8 mouse cellular contexts compared by ENCODE assay signal in the genomic region with DNA sequence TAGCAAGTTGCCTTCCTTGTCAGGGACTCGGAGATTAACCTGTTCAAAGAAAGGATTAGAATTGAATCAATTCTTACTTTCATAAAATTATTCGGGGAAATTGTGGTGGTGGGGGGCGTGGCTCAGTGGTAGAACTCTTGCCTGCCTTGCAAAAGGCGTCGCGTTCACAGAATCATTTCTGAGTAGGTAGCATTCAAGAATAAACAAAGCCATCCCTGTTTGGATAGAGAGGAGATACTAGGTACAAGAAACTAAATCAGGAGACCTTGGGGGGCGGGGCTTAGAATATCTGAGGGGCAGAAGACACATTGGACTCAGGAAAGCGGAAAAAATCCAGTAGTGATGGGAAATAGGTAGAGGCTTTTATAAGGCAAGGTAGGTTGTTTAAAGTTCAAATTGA. TPM values are rescaled to one million over a fixed set of nuclear protein-coding genes. Genes with fewer than 3 reads are reported as not detected.
DNase-seq lines count a peak whose midpoint lies in the region; ATAC-seq and TF ChIP-seq lines count a peak whose summit lies in the region.

A gene (minus strand): TSS at position 125 of the 400 bp plus-strand sequence.

- peak within 1 kb of the TSS; percentile 89 for H3K9ac ChIP-seq in kidney, embryonic 14.5 days (ENCODE audit: low read depth, low read length)
- H3K9ac ChIP-seq in MEL (ENCODE audit: control insufficient read depth, low read depth, low read length, poor library complexity, severe bottlenecking): peak within 1 kb of the TSS; percentile 82
- H3K9ac ChIP-seq in forebrain, embryonic 12.5 days: peak within 1 kb of the TSS; percentile 85
- peak within 1 kb of the TSS; percentile 80 for H3K9ac ChIP-seq in limb, embryonic 14.5 days (ENCODE audit: low read depth, low read length, severe bottlenecking)

- no peak for TF ChIP-seq CTCF in MEL (IDR thresholded peaks at IDR 0.05 in 2 of 3, conservative IDR thresholded peaks at IDR 0.05 in 1 of 3; ENCODE audit: control insufficient read depth in 1 of 3, insufficient read depth in 1 of 3, low read depth in 2 of 3, low read length in 3 of 3, poor library complexity in 1 of 3, severe bottlenecking in 1 of 3)

- no peak for ATAC-seq in kidney, embryonic 14.5 days (ENCODE audit: low FRiP score, low TSS enrichment)
- no peak for ATAC-seq in forebrain, embryonic 12.5 days (ENCODE audit: low FRiP score)
- no peak for ATAC-seq in limb, embryonic 14.5 days (ENCODE audit: low FRiP score, low read depth)
- ATAC-seq in neutrophil, adult 5-6 weeks (ENCODE audit: extremely low read depth, insufficient number of reproducible peaks, low FRiP score, poor library complexity, severe bottlenecking): no peak

- TF ChIP-seq RAD21 in MEL (IDR thresholded peaks at IDR 0.05; ENCODE audit: low read depth, low read length): no peak

- H3K4me3 ChIP-seq in kidney, embryonic 14.5 days (ENCODE audit: low read length): peak within 1 kb of the TSS; percentile 99
- peak within 1 kb of the TSS; percentile 70 to 92 for H3K4me3 ChIP-seq in MEL (ENCODE audit: control insufficient read depth in 1 of 2, insufficient read depth in 1 of 2, low read depth in 2 of 2, low read length in 2 of 2)
- H3K4me3 ChIP-seq in forebrain, embryonic 12.5 days (replicated peaks): peak within 1 kb of the TSS; percentile 84
- peak within 1 kb of the TSS; percentile 96 for H3K4me3 ChIP-seq in limb, embryonic 14.5 days (replicated peaks; ENCODE audit: low read length)

- H3K27me3 ChIP-seq in kidney, embryonic 14.5 days (ENCODE audit: control insufficient read depth, insufficient read depth, low read length): no peaks in the 10 kb centered on the region
- H3K27me3 ChIP-seq in MEL (ENCODE audit: control insufficient read depth in 1 of 2, insufficient read depth in 2 of 2, low read length in 2 of 2): no peaks in the 10 kb centered on the region
- no peaks in the 10 kb centered on the region for H3K27me3 ChIP-seq in forebrain, embryonic 12.5 days
- no peaks in the 10 kb centered on the region for H3K27me3 ChIP-seq in limb, embryonic 14.5 days (ENCODE audit: control insufficient read depth, insufficient read depth, low read length)

- peaks cover 12% of the 10 kb centered on the region; the same call in 1 of the 2 replicates for H3K4me1 ChIP-seq in kidney, embryonic 14.5 days (ENCODE audit: control insufficient read depth, insufficient read depth, low read length)
- peaks cover 13 to 14% of the 10 kb centered on the region in 2 experiments for H3K4me1 ChIP-seq in MEL (ENCODE audit: control insufficient read depth in 1 of 2, insufficient read depth in 2 of 2, low read length in 2 of 2)
- H3K4me1 ChIP-seq in forebrain, embryonic 12.5 days: peaks cover 17% of the 10 kb centered on the region
- peaks cover 12% of the 10 kb centered on the region for H3K4me1 ChIP-seq in limb, embryonic 14.5 days (ENCODE audit: control insufficient read depth, insufficient read depth, low read length)

- H3K9me3 ChIP-seq in kidney, embryonic 14.5 days (ENCODE audit: control insufficient read depth, low read length): no peaks in the 10 kb centered on the region
- H3K9me3 ChIP-seq in MEL (replicated peaks; ENCODE audit: insufficient read depth, low read length): no peaks in the 10 kb centered on the region
- H3K9me3 ChIP-seq in forebrain, embryonic 12.5 days: no peaks in the 10 kb centered on the region
- H3K9me3 ChIP-seq in limb, embryonic 14.5 days (ENCODE audit: control insufficient read depth, low read length): no peaks in the 10 kb centered on the region

- no peak for TF ChIP-seq EP300 in MEL (IDR thresholded peaks at IDR 0.05; ENCODE audit: low read depth in 1 of 2, low read length in 2 of 2)

- no peak for TF ChIP-seq POLR2A in MEL (IDR thresholded peaks at IDR 0.05; ENCODE audit: control insufficient read depth in 1 of 2, insufficient read depth in 1 of 2, low read depth in 1 of 2, low read length in 2 of 2, poor library complexity in 1 of 2)
- no peak for TF ChIP-seq POLR2A in limb, embryonic 14.5 days (IDR thresholded peaks at IDR 0.05; ENCODE audit: borderline replicate concordance, extremely low read depth, insufficient read depth, insufficient read length)

- H3K4me2 ChIP-seq in kidney, embryonic 14.5 days (replicated peaks; ENCODE audit: low read depth, low read length): peak within 1 kb of the TSS; percentile 81
- peak within 1 kb of the TSS; percentile 80 for H3K4me2 ChIP-seq in forebrain, embryonic 12.5 days
- peak within 1 kb of the TSS; percentile 70 for H3K4me2 ChIP-seq in limb, embryonic 14.5 days (replicated peaks; ENCODE audit: low read depth, low read length, severe bottlenecking)

- DNase-seq in kidney, adult 8-10 months: no peak
- DNase-seq in MEL (ENCODE audit: low read depth, low spot score): peak; percentile 30
- DNase-seq in heart, postnatal 4 days: no peak
- DNase-seq in limb, embryonic 14.5 days (ENCODE audit: low spot score): no peak
- DNase-seq in kidney, adult 11 months: no peak

- H3K27ac ChIP-seq in kidney, embryonic 14.5 days (ENCODE audit: low read depth, low read length): peak within 1 kb of the TSS; percentile 59; the same call in 1 of the 2 replicates
- H3K27ac ChIP-seq in MEL (ENCODE audit: control insufficient read depth, low read depth, low read length): peak within 1 kb of the TSS; percentile 30; the same call in 1 of the 2 replicates
- 0 out of 2 replicates have a peak within 1 kb of the TSS, but pooled peaks have one; percentile 27 for H3K27ac ChIP-seq in forebrain, embryonic 12.5 days
- H3K27ac ChIP-seq in limb, embryonic 14.5 days (replicated peaks; ENCODE audit: low read depth, low read length): peak within 1 kb of the TSS; percentile 52; the same call in 1 of the 2 replicates

- H3K36me3 ChIP-seq in kidney, embryonic 14.5 days (ENCODE audit: control insufficient read depth, insufficient read depth, low read length): peaks cover 29% of the 10 kb centered on the region
- H3K36me3 ChIP-seq in MEL (ENCODE audit: control insufficient read depth in 1 of 2, insufficient read depth in 2 of 2, low read length in 2 of 2): peaks cover 2 to 31% of the 10 kb centered on the region in 2 experiments; a peak in 3 of 4 replicates
- H3K36me3 ChIP-seq in forebrain, embryonic 12.5 days (replicated peaks): peaks cover 24% of the 10 kb centered on the region
- peaks cover 37% of the 10 kb centered on the region for H3K36me3 ChIP-seq in limb, embryonic 14.5 days (ENCODE audit: control insufficient read depth, insufficient read depth, low read length)

- 17% methylated on average over 8 of the region's 8 CpGs for WGBS in kidney, embryonic 14.5 days
- WGBS in forebrain, embryonic 12.5 days: 19% methylated on average over 8 of the region's 8 CpGs
- WGBS in limb, embryonic 14.5 days: 17% methylated on average over 8 of the region's 8 CpGs

- peaks cover 26% of the 10 kb centered on the region for H3K79me2 ChIP-seq in MEL (ENCODE audit: control insufficient read depth, insufficient read depth, low read length, poor library complexity)

TF ChIP-seq in MEL, 35 proteins besides CTCF, POLR2A, EP300 and RAD21:
- TF ChIP-seq CHD2 (IDR thresholded peaks at IDR 0.05; ENCODE audit: low read length) (no peak), GABPA (IDR thresholded peaks at IDR 0.05; ENCODE audit: low read depth, low read length) (no peak), HCFC1 (IDR thresholded peaks at IDR 0.05; ENCODE audit: low read depth, low read length) (no peak), JUND (IDR thresholded peaks at IDR 0.05; ENCODE audit: low read depth, low read length) (no peak), NELFE (IDR thresholded peaks at IDR 0.05; ENCODE audit: low read depth, low read length) (no peak), SMC3 (IDR thresholded peaks at IDR 0.05; ENCODE audit: low read depth, low read length) (no peak), MXI1 (IDR thresholded peaks at IDR 0.05; ENCODE audit: low read depth, low read length) (no peak; the same call in 1 of the 2 replicates), USF1 (IDR thresholded peaks at IDR 0.05; ENCODE audit: low read depth, low read length) (no peak), ZKSCAN1 (IDR thresholded peaks at IDR 0.05; ENCODE audit: low read depth, low read length) (no peak), ZNF384 (IDR thresholded peaks at IDR 0.05; ENCODE audit: low read depth, low read length) (no peak), MEF2A (IDR thresholded peaks at IDR 0.05; ENCODE audit: extremely low read depth, insufficient replicate concordance, low read depth, low read length, poor library complexity, severe bottlenecking) (no peak), GATA1 (IDR thresholded peaks at IDR 0.05; ENCODE audit: low read depth, low read length) (no peak)

RNA-seq across cellular contexts. Expression of the gene that starts here (rescaled TPM):
- 145 and 163 TPM in 2 replicates for polyA plus RNA-seq in kidney, embryonic 14.5 days (2014; fragmentation: Nextera tagmentation; extraction: Ambion mirVana)
- total RNA-seq in MEL (2012; rRNA removed): 54.2 and 66.8 TPM in 2 replicates
- polyA plus RNA-seq in MEL (2012; ENCODE audit: insufficient read depth in 1 of 2, insufficient read length in 2 of 2, low read depth in 1 of 2, low replicate concordance in 2 of 2, missing spikeins in 1 of 2): 10 to 100 TPM in 1 of 2 experiments, not detected in 1; 64.6 TPM
- 175 and 177 TPM in 2 replicates for polyA plus RNA-seq in forebrain, embryonic 12.5 days (2016; fragmentation: Nextera tagmentation; extraction: Ambion mirVana)
- total RNA-seq in heart, postnatal 4 days (2021): 100 to 1,000 TPM; 105 to 107 TPM
- 63.2 and 66.0 TPM in 2 replicates for polyA plus RNA-seq in limb, embryonic 14.5 days (2012; rRNA removed)
- 93.0 and 99.5 TPM in 2 replicates for polyA plus RNA-seq in limb, embryonic 14.5 days (2014; fragmentation: Nextera tagmentation; extraction: Ambion mirVana)
- 18.4 and 20.1 TPM in 2 replicates for total RNA-seq in neutrophil, adult 5-6 weeks (2017)
